Mouse (Mus musculus): ENCODE data around the gene Olfr1450.

DNA sequence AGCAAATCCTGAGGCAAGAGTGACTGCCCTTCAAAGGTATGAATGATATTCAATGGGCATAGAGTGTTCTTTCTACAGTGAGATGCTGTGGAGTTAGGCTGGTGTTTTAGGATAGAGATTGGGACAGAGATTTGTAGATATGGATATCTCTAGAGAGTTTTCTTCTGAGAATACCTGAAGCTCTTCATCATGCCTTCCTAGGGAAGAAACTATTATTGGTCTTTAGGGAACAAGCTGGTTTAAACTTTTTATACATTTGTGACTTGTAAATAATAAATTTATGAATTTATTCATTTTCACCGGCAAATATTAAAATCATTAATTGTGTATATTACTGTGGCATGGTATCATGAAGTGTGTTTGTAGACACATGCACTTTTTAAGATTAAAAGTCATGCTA is 46.4 kb upstream of the Olfr1450 start, which contains the start of gene Olfr1447:
- no peak for TF ChIP-seq CTCF (IDR thresholded peaks at IDR 0.05; ENCODE audit: low read depth, low read length)
- TF ChIP-seq GATA1 (IDR thresholded peaks at IDR 0.05; ENCODE audit: borderline replicate concordance, low read length): no peak
- TF ChIP-seq POLR2AphosphoS5 (IDR thresholded peaks at IDR 0.05; ENCODE audit: insufficient replicate concordance, low read depth, low read length): no peak
- no peak for TF ChIP-seq TAL1 (conservative IDR thresholded peaks at IDR 0.05; ENCODE audit: low read depth, low read length)
